ENCODE assay signal across 8 mouse cellular contexts in the genomic region with DNA sequence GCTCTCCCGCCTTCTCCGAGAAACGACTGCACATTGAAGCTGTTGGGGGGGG. TPM values are rescaled to one million over a fixed set of nuclear protein-coding genes. Genes with fewer than 3 reads are reported as not detected.
A peak's percentile ranks its signal among the peaks of the same experiment; 100 is the strongest.
DNase-seq lines count a peak whose midpoint lies in the region; ATAC-seq and TF ChIP-seq lines count a peak whose summit lies in the region.

A gene (plus strand): TSS at position 17 of the 52 bp plus-strand sequence.

- no peak for TF ChIP-seq POLR2A in testis, adult 2 months (IDR thresholded peaks at IDR 0.05; ENCODE audit: control insufficient read depth, low read depth, low read length)

- H3K27ac ChIP-seq in testis, adult 2 months (ENCODE audit: control insufficient read depth, insufficient read depth, low read depth, low read length), result peak within 1 kb of the TSS; percentile 79
- peak within 1 kb of the TSS; percentile 98 for H3K27ac ChIP-seq in forebrain, embryonic 13.5 days
- peak within 1 kb of the TSS; percentile 98 for H3K27ac ChIP-seq in hindbrain, embryonic 11.5 days (ENCODE audit: low read depth, low read length)
- peak within 1 kb of the TSS; percentile 86 for H3K27ac ChIP-seq in liver, embryonic 14.5 days

- no peak for TF ChIP-seq CTCF in testis, adult 2 months (IDR thresholded peaks at IDR 0.05; ENCODE audit: control insufficient read depth, insufficient read depth, insufficient replicate concordance, low read depth, low read length)
- no peak for TF ChIP-seq CTCF in liver, embryonic 14.5 days (IDR thresholded peaks at IDR 0.05; ENCODE audit: low read depth)

- no peaks in the 10 kb centered on the region for H3K9me3 ChIP-seq in forebrain, embryonic 13.5 days (replicated peaks)
- H3K9me3 ChIP-seq in hindbrain, embryonic 11.5 days (ENCODE audit: control insufficient read depth, low read length), result no peaks in the 10 kb centered on the region
- no peaks in the 10 kb centered on the region for H3K9me3 ChIP-seq in liver, embryonic 14.5 days (ENCODE audit: control insufficient read depth, low read length)

- no peak for DNase-seq in testis, postnatal 14 days (ENCODE audit: low spot score)
- DNase-seq in hindbrain, embryonic 11.5 days (ENCODE audit: low spot score), result no peak
- no peak for DNase-seq in liver, embryonic 14.5 days (ENCODE audit: low read depth in 3 of 3, low spot score in 3 of 3)
- DNase-seq in embryo, embryonic 10 days (ENCODE audit: low spot score), result no peak
- no peak for DNase-seq in adipocyte (ENCODE audit: low spot score)
- DNase-seq in spleen, postnatal 14 days (ENCODE audit: low spot score in 2 of 2), result no peak

- H3K36me3 ChIP-seq in testis, adult 2 months (ENCODE audit: control insufficient read depth, insufficient read depth, low read length), result no peaks in the 10 kb centered on the region; the same call in 1 of the 2 replicates
- H3K36me3 ChIP-seq in forebrain, embryonic 13.5 days (ENCODE audit: poor library complexity, severe bottlenecking), result peaks cover 29% of the 10 kb centered on the region
- H3K36me3 ChIP-seq in hindbrain, embryonic 11.5 days (ENCODE audit: control insufficient read depth, insufficient read depth, low read length), result no peaks in the 10 kb centered on the region; the same call in 1 of the 2 replicates
- H3K36me3 ChIP-seq in liver, embryonic 14.5 days (replicated peaks; ENCODE audit: control insufficient read depth, insufficient read depth, low read depth), result peaks cover 16% of the 10 kb centered on the region

- ATAC-seq in forebrain, embryonic 13.5 days, result no peak
- no peak for ATAC-seq in hindbrain, embryonic 11.5 days (ENCODE audit: low FRiP score)
- no peak for ATAC-seq in liver, embryonic 14.5 days (ENCODE audit: insufficient read depth)

- H3K4me3 ChIP-seq in testis, adult 2 months (ENCODE audit: control insufficient read depth, low read depth, low read length), result peak within 1 kb of the TSS; percentile 91
- H3K4me3 ChIP-seq in forebrain, embryonic 13.5 days, result peak within 1 kb of the TSS; percentile 72
- peak within 1 kb of the TSS; percentile 85 for H3K4me3 ChIP-seq in hindbrain, embryonic 11.5 days (ENCODE audit: low read depth, low read length)
- peak within 1 kb of the TSS; percentile 89 to 97 for H3K4me3 ChIP-seq in liver, embryonic 14.5 days (ENCODE audit: insufficient read depth in 1 of 2, low read depth in 2 of 2, low read length in 2 of 2)

- H3K4me1 ChIP-seq in testis, adult 2 months (ENCODE audit: control insufficient read depth, insufficient read depth, low read length), result peaks cover 4% of the 10 kb centered on the region
- peaks cover 42% of the 10 kb centered on the region for H3K4me1 ChIP-seq in forebrain, embryonic 13.5 days
- H3K4me1 ChIP-seq in hindbrain, embryonic 11.5 days (replicated peaks; ENCODE audit: control insufficient read depth, insufficient read depth, low read length), result 0 out of 2 replicates have a peak, but pooled peaks cover 2% of the 10 kb centered on the region
- H3K4me1 ChIP-seq in liver, embryonic 14.5 days (replicated peaks; ENCODE audit: control insufficient read depth in 2 of 2, insufficient read depth in 2 of 2, low read length in 1 of 2), result peaks cover 6 to 13% of the 10 kb centered on the region in 2 experiments

- H3K4me2 ChIP-seq in forebrain, embryonic 13.5 days, result peak within 1 kb of the TSS; percentile 93
- H3K4me2 ChIP-seq in hindbrain, embryonic 11.5 days (replicated peaks; ENCODE audit: low read depth, low read length), result peak within 1 kb of the TSS; percentile 72
- H3K4me2 ChIP-seq in liver, embryonic 14.5 days (ENCODE audit: low read depth), result peak within 1 kb of the TSS; percentile 94

- H3K9ac ChIP-seq in forebrain, embryonic 13.5 days, result peak within 1 kb of the TSS; percentile 92
- H3K9ac ChIP-seq in hindbrain, embryonic 11.5 days (ENCODE audit: low read depth, low read length), result peak within 1 kb of the TSS; percentile 96
- peak within 1 kb of the TSS; percentile 91 for H3K9ac ChIP-seq in liver, embryonic 14.5 days (replicated peaks)

- TF ChIP-seq EP300 in liver, embryonic 14.5 days (IDR thresholded peaks at IDR 0.05; ENCODE audit: low read depth), result no peak

- H3K27me3 ChIP-seq in testis, adult 2 months (ENCODE audit: control insufficient read depth, insufficient read depth, low read length), result no peaks in the 10 kb centered on the region
- H3K27me3 ChIP-seq in forebrain, embryonic 13.5 days, result no peaks in the 10 kb centered on the region
- no peaks in the 10 kb centered on the region for H3K27me3 ChIP-seq in hindbrain, embryonic 11.5 days (ENCODE audit: control insufficient read depth, insufficient read depth, low read length)
- no peaks in the 10 kb centered on the region; the same call in 1 of the 2 replicates for H3K27me3 ChIP-seq in liver, embryonic 14.5 days (ENCODE audit: control insufficient read depth, insufficient read depth, low read length)

- 0% methylated on average over 3 of the region's 3 CpGs for WGBS in forebrain, embryonic 13.5 days
- WGBS in hindbrain, embryonic 11.5 days, result 0% methylated on average over 2 of the region's 3 CpGs
- 0% methylated on average over 3 of the region's 3 CpGs for WGBS in liver, embryonic 14.5 days (ENCODE audit: insufficient replicate concordance)

RNA-seq across cellular contexts. Expression of the gene that starts here (rescaled TPM):
- 50.2 and 53.1 TPM in 2 replicates for polyA plus RNA-seq in testis, adult 2 months (2012; rRNA removed)
- 18.1 and 19.9 TPM in 2 replicates for polyA plus RNA-seq in forebrain, embryonic 13.5 days (2015; fragmentation: Nextera tagmentation; extraction: Ambion mirVana)
- polyA plus RNA-seq in hindbrain, embryonic 11.5 days (2014; fragmentation: Nextera tagmentation; extraction: Ambion mirVana), result 8.7 and 16.5 TPM in 2 replicates
- 20.2 and 22.2 TPM in 2 replicates for polyA plus RNA-seq in liver, embryonic 14.5 days (2012; rRNA removed)
- 2.9 and 3.1 TPM in 2 replicates for polyA plus RNA-seq in liver, embryonic 14.5 days (2014; fragmentation: Nextera tagmentation; extraction: Ambion mirVana)
